Mouse (Mus musculus) E14TG2a.4 (cell line): ENCODE measurements around the gene Ubap2.
A peak's percentile ranks its signal among the peaks of the same experiment; 100 is the strongest.

Experiments used
- H3K27me3 ChIP-seq: 2 replicates; pipeline ENCODE4 v1.6.1; 2014; ENCODE audit warnings: low read length, control low read depth; ENCODE audit not compliant: insufficient read depth
- H3K36me3 ChIP-seq: 2 replicates; pipeline ENCODE4 v1.6.1; 2014; ENCODE audit warnings: low read length, control low read depth; ENCODE audit not compliant: insufficient read depth
- H3K4me1 ChIP-seq: replicated peaks from 2 replicates; pipeline ENCODE4 v1.6.1; 2014; ENCODE audit warnings: low read depth, low read length, control low read depth
- H3K4me3 ChIP-seq: replicated peaks from 2 replicates; pipeline ENCODE4 v1.5.1; 2014; ENCODE audit warnings: mild to moderate bottlenecking, low read length
- H3K9me3 ChIP-seq: 2 replicates; pipeline ENCODE4 v1.6.1; 2014; ENCODE audit warnings: low read length, control low read depth
- CTCF ChIP-seq: conservative IDR thresholded peaks from 2 replicates; pipeline ENCODE4 v1.5.1; 2014; ENCODE audit warnings: low read length
- NANOG ChIP-seq: IDR thresholded peaks from 2 replicates; pipeline ENCODE4 v1.6.1; 2014; ENCODE audit warnings: borderline replicate concordance, low read length, mixed read lengths
- POU5F1 ChIP-seq: IDR thresholded peaks from 2 replicates; pipeline ENCODE4 v1.6.1; 2014; ENCODE audit warnings: low read length, borderline replicate concordance

The Ubap2 gene

DNA sequence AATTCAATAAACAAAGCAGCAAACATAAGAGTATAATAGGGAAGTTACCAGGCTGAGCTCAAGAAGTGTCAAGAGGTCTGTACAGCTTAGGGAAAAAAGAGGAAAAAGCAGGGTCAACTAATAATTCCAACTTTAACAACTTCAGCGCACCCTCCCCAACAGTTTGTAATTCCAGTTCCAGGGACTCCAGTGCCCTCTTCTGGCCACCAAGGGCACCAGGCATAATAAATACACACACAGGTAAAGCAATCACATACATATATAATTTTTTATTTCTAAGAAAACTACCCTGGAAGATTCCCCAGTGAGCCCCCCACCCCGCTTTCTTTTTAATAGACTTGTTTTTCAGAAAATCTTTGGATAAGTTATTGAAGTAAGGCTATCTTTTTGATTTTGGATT lies 29.5 kb downstream of the Ubap2 start:
- Histone ChIP-seq H3K27me3 (no peaks in the 10 kb centered on the region), H3K4me1 (peaks cover 7% of the 10 kb centered on the region; the same call in 1 of the 2 replicates), H3K4me3 (no peak overlapping the region), H3K9me3 (no peaks in the 10 kb centered on the region), H3K36me3 (peaks cover 90% of the 10 kb centered on the region)
- TF ChIP-seq CTCF (peak; percentile 45), NANOG (no peak), POU5F1 (no peak)

DNA sequence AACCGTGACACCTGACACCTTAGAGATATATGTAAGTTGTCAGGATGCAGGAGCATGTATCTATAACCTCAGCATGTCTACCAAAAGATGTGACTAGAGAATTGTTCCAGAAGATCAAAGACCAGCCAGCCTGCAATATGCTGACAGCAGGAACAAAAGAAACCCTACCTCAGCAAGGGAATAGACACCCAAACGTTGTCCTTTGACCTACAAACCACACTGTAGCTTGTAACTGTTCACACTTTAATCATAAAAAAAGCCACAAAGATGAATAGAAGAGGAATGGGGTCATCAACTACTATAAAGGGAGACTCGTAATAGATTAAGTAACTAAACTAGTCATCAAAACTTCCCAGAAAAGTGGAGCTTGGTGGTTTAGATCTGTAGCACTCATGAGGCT lies 34.0 kb downstream of the Ubap2 start:
- Histone ChIP-seq H3K9me3 (no peaks in the 10 kb centered on the region), H3K4me3 (no peak overlapping the region), H3K36me3 (peaks cover 87% of the 10 kb centered on the region), H3K27me3 (no peaks in the 10 kb centered on the region), H3K4me1 (peaks cover 42% of the 10 kb centered on the region)
- TF ChIP-seq CTCF (no peak), POU5F1 (no peak), NANOG (no peak)

DNA sequence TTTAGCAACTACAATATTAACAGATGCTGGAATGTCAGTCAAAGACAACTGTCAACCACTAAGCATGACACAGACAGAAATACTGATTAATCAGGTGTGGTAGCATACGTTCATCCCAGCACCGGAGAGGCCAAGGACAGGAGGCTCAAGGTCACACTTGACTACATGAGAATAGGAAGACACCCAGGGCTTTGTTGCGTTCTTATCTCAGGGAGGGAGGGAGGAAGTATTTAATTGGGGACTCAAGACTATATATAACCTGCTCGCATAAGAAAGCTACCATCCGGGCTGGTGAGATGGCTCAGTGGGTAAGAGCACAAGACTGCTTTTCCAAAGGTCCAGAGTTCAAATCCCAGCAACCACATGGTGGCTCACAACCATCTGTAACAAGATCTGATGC lies 39.3 kb downstream of the Ubap2 start:
- TF ChIP-seq NANOG (0 out of 2 replicates have a peak, but pooled peaks have one; percentile 31), POU5F1 (no peak), CTCF (no peak)
- Histone ChIP-seq H3K9me3 (no peaks in the 10 kb centered on the region), H3K36me3 (peaks cover 95% of the 10 kb centered on the region), H3K4me3 (no peak overlapping the region), H3K4me1 (peaks cover 41% of the 10 kb centered on the region), H3K27me3 (no peaks in the 10 kb centered on the region)

DNA sequence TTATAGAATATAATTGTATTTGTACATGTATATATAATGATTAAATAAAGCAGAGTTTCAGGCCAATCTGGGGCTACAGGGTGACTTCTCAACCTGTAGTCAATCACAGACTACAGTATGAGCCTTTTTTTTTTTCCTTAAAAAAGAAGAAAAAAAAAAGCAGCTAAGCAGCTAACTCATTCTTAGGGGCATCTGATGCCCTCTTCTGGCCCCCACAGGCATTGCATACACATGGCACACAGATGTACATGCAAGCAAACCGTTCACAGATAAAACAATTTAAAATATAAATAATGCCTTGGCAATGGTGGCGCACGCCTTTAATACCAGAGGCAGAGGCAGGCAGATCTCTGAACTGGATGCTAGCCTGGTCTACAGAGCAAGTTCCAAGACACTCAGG lies 48.6 kb downstream of the Ubap2 start:
- Histone ChIP-seq H3K4me1 (no peaks in the 10 kb centered on the region), H3K9me3 (no peaks in the 10 kb centered on the region), H3K27me3 (no peaks in the 10 kb centered on the region), H3K36me3 (peaks cover 100% of the 10 kb centered on the region), H3K4me3 (no peak overlapping the region)
- TF ChIP-seq NANOG (no peak), CTCF (peak; percentile 72)

DNA sequence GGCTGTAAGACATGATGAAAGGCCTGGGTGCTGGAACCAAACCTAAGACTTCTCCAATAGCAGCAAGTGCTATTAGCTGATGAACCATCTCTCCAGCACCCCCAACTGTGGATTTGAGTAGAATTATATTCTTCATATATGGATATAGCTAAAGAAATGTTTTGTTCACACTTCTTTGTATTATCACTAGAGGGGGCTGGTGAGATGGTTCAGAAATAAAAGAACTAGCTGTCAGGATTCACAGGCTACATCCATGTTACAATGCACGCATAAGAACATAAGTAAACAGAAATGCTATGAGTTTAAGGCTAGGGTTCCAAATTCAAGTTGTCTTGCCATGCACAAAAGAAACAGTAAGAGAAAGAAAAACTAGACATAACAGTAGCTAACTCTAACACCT lies 49.5 kb downstream of the Ubap2 start:
- no peaks in the 10 kb centered on the region for H3K9me3 ChIP-seq
- no peaks in the 10 kb centered on the region for H3K4me1 ChIP-seq
- no peak overlapping the region for H3K4me3 ChIP-seq
- peaks cover 100% of the 10 kb centered on the region for H3K36me3 ChIP-seq
- peak; percentile 30; the same call in 1 of the 2 replicates for TF ChIP-seq CTCF
- TF ChIP-seq POU5F1, result no peak
- no peaks in the 10 kb centered on the region for H3K27me3 ChIP-seq

DNA sequence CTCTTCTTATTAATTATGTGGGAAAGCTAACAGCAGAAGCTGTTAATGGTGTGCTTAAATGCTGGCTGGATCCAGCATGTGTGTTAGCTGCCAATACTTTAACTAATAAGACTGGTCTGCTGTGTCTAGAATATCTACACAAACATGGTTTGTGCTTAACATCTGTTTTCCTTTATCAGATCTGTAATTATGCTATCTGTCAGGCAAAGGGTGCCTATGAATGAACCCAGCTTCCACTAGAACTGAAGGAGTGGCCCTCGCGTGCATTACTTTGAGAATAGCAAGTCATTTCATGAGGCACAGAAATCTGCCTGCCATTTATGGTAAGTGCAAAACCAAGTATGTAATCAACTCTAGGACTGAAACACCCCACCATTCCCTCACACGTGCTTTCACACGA lies 66.9 kb downstream of the Ubap2 start:
- no peaks in the 10 kb centered on the region for H3K9me3 ChIP-seq
- no peaks in the 10 kb centered on the region for H3K27me3 ChIP-seq
- H3K4me3 ChIP-seq, result no peak overlapping the region
- H3K36me3 ChIP-seq, result peaks cover 98% of the 10 kb centered on the region
- H3K4me1 ChIP-seq, result peaks cover 22% of the 10 kb centered on the region
- no peak for TF ChIP-seq NANOG
- TF ChIP-seq CTCF, result no peak
- TF ChIP-seq POU5F1, result no peak

DNA sequence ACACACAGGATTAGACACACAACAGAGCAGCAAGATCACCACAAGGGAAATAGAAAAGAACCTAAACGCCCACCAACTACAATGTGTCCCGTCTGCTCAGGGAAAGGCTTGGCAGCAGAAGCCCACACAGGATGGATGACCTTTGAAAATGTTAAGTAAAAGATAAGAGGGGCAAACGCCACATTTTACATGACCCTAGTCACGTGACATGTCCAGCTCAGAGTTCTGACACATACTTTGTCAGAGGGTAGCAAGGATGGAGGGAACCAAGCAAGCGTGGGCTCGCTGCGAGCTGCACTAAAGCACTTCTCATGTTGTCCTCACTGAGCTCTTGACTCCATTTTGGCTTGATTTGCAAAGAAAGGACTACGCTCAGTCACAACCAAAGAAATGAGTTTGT lies 69.2 kb downstream of the Ubap2 start:
- H3K9me3 ChIP-seq, result no peaks in the 10 kb centered on the region
- H3K4me3 ChIP-seq, result no peak overlapping the region
- no peak for TF ChIP-seq CTCF
- no peak for TF ChIP-seq NANOG
- TF ChIP-seq POU5F1, result no peak

DNA sequence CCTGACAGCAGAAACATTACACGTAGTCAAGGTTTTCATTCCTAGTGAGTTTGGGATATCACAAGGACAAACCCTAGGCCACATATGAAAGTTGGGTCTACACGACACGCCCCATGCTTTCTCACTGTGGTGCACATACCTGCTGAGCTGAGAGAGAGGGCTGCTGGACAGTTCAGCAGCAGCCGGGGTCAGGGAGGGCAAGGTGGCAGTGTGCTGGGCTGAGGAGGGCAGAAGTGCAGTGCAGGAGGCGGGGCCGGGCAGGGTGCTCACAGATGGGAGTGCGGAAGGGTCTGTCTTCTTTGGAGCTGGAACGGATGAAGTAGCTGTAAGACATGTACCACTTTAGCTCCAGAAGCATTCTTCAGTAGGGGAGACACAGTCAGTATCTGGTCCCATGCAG lies 72.8 kb downstream of the Ubap2 start:
- no peaks in the 10 kb centered on the region for H3K27me3 ChIP-seq
- H3K4me3 ChIP-seq, result no peak overlapping the region
- H3K9me3 ChIP-seq, result no peaks in the 10 kb centered on the region
- no peak for TF ChIP-seq CTCF
- no peak for TF ChIP-seq POU5F1
- no peak for TF ChIP-seq NANOG
- H3K4me1 ChIP-seq, result peaks cover 33% of the 10 kb centered on the region
- peaks cover 99% of the 10 kb centered on the region for H3K36me3 ChIP-seq

More for the DNA sequence above, 69.2 kb downstream of the Ubap2 start:
- peaks cover 33% of the 10 kb centered on the region for H3K4me1 ChIP-seq
- no peaks in the 10 kb centered on the region for H3K27me3 ChIP-seq
- H3K36me3 ChIP-seq, result peaks cover 99% of the 10 kb centered on the region

DNA sequence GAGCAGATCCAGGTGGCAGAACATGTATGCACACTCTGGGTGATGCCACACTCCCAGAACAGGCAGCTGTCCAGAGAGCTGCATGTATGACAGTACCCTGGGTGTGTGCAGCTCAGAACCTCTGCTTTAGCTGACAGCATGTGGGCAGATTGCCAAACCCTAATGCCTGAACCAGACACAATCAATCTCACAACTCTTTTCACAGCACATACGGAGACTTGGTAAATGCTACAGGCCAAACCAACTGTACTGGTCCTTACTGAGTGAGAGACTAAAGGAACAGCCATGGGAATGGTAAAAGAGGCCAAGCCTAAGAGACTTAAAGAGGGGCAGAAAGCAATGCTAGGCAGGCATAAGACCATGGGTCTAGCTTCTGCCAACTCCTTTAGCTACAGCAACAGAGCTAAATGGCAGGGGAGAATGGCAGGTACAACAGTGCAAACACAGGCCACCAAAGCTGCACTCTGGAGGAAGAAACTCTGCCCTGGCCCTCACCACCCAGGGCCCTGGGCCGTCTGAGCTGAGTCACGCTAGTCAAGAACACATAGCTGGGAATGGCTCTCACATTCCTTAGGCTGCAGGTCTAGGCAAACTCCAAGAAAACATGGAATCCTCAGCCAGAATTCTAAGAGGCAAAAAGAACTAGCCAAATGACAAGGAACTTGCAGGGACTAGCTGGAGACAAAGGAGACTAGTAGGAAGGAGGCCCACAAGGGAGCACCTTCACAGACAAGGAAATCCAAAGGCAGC lies 77.9 kb downstream of the Ubap2 start:
- Histone ChIP-seq H3K4me1 (peaks cover 24% of the 10 kb centered on the region), H3K9me3 (no peaks in the 10 kb centered on the region), H3K36me3 (peaks cover 100% of the 10 kb centered on the region), H3K27me3 (no peaks in the 10 kb centered on the region), H3K4me3 (no peak overlapping the region)
- TF ChIP-seq POU5F1 (no peak), CTCF (no peak), NANOG (no peak)
